Mouse (Mus musculus) neutrophil, adult 65 days (primary cell): ENCODE data around the gene Pot1a. TPM values are rescaled to one million over a fixed set of nuclear protein-coding genes. Genes with fewer than 3 reads are reported as not detected.

ENCODE experiments used
- total RNA-seq: library from RNA; stranded (reverse); gene quantifications from 2 replicates; pipeline ENCODE4 v1.2.4, GENCODE M21; 2023

Pot1a gene
- total RNA-seq = 12.5 and 21.5 TPM in 2 replicates

GRCm38 (mm10) chr6:25808806-25809495 lies at the start of gene Pot1a:
TSS of gene Pot1a (minus strand) at chr6:25809246.

Other genes with a start within 250 kb of the Pot1a start
- not detected in 2 replicates for gene Gpr37, start 118.5 kb downstream of the Pot1a start, total RNA-seq